Mouse (Mus musculus): Measurements from ENCODE around the gene Krtcap2.

GRCm38 (mm10) chr3:89260211-89260610 is 14.4 kb downstream of the Krtcap2 start:
- no peak for TF ChIP-seq CTCF (IDR thresholded peaks at IDR 0.05; ENCODE audit: insufficient read depth, low read length)
- no peak for TF ChIP-seq POLR2A (IDR thresholded peaks at IDR 0.05; ENCODE audit: borderline replicate concordance, extremely low read depth, low read depth, low read length)

All from lung, adult 2 months (tissue).